Mouse (Mus musculus): ENCODE measurements around the gene Amt. TPM values are rescaled to one million over a fixed set of nuclear protein-coding genes. Genes with fewer than 3 reads are reported as not detected.
A peak's percentile ranks its signal among the peaks of the same experiment; 100 is the strongest.

Amt gene
- polyA plus RNA-seq, 1 experiment from 2014 or later: 13.5 TPM

GRCm38 (mm10) chr9:108344471-108344870 lies 47.8 kb downstream of the Amt start:
- H3K4me2 ChIP-seq (ENCODE audit: low read depth, low read length): no peak overlapping the region; the same call in none of the 2 replicates
- H3K27ac ChIP-seq (ENCODE audit: low read depth): peak overlapping the region; percentile 100
- TF ChIP-seq EP300 (IDR thresholded peaks at IDR 0.05; ENCODE audit: low read depth): peak; percentile 16; the same call in 1 of the 2 replicates
- no peak for TF ChIP-seq CTCF (IDR thresholded peaks at IDR 0.05; ENCODE audit: low read depth)
- H3K36me3 ChIP-seq (replicated peaks; ENCODE audit: insufficient read depth, low read length): peaks cover 17% of the 10 kb centered on the region
- H3K4me3 ChIP-seq (ENCODE audit: low read depth, low read length): no peak overlapping the region
- DNase-seq (no peak), ATAC-seq (no peak)
- H3K27me3 ChIP-seq (ENCODE audit: insufficient read depth, low read length): no peaks in the 10 kb centered on the region
- no peaks in the 10 kb centered on the region for H3K9me3 ChIP-seq (ENCODE audit: low read length)
- peaks cover 65% of the 10 kb centered on the region for H3K4me1 ChIP-seq (ENCODE audit: insufficient read depth)
- WGBS (ENCODE audit: insufficient replicate concordance): 75% methylated on average over 4 of the region's 4 CpGs
- H3K9ac ChIP-seq (replicated peaks): no peak overlapping the region

GRCm38 (mm10) chr9:108347024-108347423 lies 50.4 kb downstream of the Amt start:
- DNase-seq: no peak
- 3% methylated on average over 11 of the region's 11 CpGs for WGBS (ENCODE audit: insufficient replicate concordance)
- H3K9me3 ChIP-seq (ENCODE audit: low read length): no peaks in the 10 kb centered on the region
- peak overlapping the region; percentile 82 for H3K9ac ChIP-seq (replicated peaks)
- peaks cover 14% of the 10 kb centered on the region for H3K36me3 ChIP-seq (replicated peaks; ENCODE audit: insufficient read depth, low read length)
- peak overlapping the region; percentile 98 for H3K27ac ChIP-seq (ENCODE audit: low read depth)
- no peak for ATAC-seq
- peak overlapping the region; percentile 84 for H3K4me2 ChIP-seq (ENCODE audit: low read depth, low read length)
- H3K27me3 ChIP-seq (ENCODE audit: insufficient read depth, low read length): no peaks in the 10 kb centered on the region
- TF ChIP-seq EP300 (IDR thresholded peaks at IDR 0.05; ENCODE audit: low read depth) (no peak), CTCF (IDR thresholded peaks at IDR 0.05; ENCODE audit: low read depth) (no peak)
- H3K4me1 ChIP-seq (ENCODE audit: insufficient read depth): peaks cover 48% of the 10 kb centered on the region
- peak overlapping the region; percentile 81 for H3K4me3 ChIP-seq (ENCODE audit: low read depth, low read length)

DNA sequence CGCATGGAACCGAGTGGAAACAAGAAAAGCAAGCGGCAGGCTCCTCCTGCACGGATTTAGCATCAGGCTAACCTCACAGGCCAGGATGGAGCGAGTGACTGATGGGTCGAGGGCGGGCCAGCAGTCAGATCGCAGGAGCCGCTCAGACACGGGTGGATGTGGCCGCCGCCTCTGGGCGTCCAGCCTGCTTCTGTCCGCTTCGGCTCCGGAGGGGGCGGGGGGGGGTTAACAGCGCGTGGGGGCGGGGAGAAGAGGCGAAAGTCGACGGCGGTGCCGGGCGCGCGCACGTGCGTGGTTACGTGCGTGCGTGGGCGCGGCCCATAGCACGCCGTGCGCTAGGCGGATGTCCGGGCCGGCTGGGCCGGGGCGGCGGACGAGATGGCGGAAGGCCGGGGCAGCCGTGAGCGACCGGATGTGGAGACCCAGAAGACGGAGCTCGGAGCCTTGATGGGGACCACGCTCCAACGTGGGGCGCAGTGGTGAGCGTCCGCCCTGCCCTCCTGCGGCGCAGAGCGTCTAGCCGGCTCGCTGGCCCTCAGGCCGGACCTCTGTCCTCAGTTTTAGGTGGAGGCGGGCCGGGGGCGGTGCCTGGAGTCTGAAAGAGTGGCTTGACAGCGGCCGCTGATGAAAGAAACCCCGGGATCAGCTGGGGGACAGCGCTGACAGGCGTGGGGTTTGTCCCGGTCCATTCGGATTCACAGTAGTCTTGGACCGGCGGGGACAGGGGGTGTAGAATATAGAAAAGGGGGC lies 51.1 kb downstream of the Amt start, which contains the start of gene Usp4:
Gene Usp4 (plus strand): TSS at position 314 of the 750 bp plus-strand sequence.
- Histone ChIP-seq H3K4me1 (ENCODE audit: insufficient read depth) (peaks cover 41% of the 10 kb centered on the region), H3K4me3 (ENCODE audit: low read depth, low read length) (peak within 1 kb of the TSS; percentile 81), H3K27me3 (ENCODE audit: insufficient read depth, low read length) (no peaks in the 10 kb centered on the region), H3K4me2 (ENCODE audit: low read depth, low read length) (peak within 1 kb of the TSS; percentile 84), H3K9me3 (ENCODE audit: low read length) (no peaks in the 10 kb centered on the region), H3K36me3 (replicated peaks; ENCODE audit: insufficient read depth, low read length) (peaks cover 21% of the 10 kb centered on the region), H3K27ac (ENCODE audit: low read depth) (peak within 1 kb of the TSS; percentile 98), H3K9ac (replicated peaks) (peak within 1 kb of the TSS; percentile 82)
- DNase-seq (peak; percentile 94), ATAC-seq (peak; percentile 92)
- WGBS (ENCODE audit: insufficient replicate concordance): under 1% methylated on average over 72 of the region's 75 CpGs
- no peak for TF ChIP-seq EP300 (IDR thresholded peaks at IDR 0.05; ENCODE audit: low read depth)
- peak; percentile 16; the same call in 1 of the 2 replicates for TF ChIP-seq CTCF (IDR thresholded peaks at IDR 0.05; ENCODE audit: low read depth)

DNA sequence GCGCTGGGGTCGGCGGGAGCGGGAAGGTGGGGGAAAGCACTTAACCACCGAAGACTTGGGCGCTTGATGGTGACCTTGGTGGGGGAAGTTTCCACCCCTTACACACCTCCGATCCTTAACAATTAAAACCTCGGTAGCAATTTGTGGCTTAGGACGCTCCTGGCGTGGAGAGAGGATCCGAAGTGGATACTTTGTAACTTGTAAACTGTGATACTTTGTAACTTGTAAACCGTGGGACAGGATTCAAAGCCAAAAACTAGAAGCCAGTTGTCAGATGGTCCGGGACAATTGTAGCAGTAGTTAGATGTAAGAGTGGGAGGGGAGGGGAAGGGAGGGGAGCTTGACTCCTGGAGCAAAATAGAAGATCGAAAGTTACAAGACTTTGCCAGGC lies 51.6 kb downstream of the Amt start:
- TF ChIP-seq CTCF (IDR thresholded peaks at IDR 0.05; ENCODE audit: low read depth) (no peak), EP300 (IDR thresholded peaks at IDR 0.05; ENCODE audit: low read depth) (no peak)
- H3K36me3 ChIP-seq (replicated peaks; ENCODE audit: insufficient read depth, low read length): peaks cover 27% of the 10 kb centered on the region
- 3% methylated on average over 14 of the region's 14 CpGs for WGBS (ENCODE audit: insufficient replicate concordance)
- H3K4me3 ChIP-seq (ENCODE audit: low read depth, low read length): peak overlapping the region; percentile 81
- peak overlapping the region; percentile 84 for H3K4me2 ChIP-seq (ENCODE audit: low read depth, low read length)
- no peak for ATAC-seq
- peak overlapping the region; percentile 98 for H3K27ac ChIP-seq (ENCODE audit: low read depth)
- no peaks in the 10 kb centered on the region for H3K9me3 ChIP-seq (ENCODE audit: low read length)
- no peak for DNase-seq
- peak overlapping the region; percentile 82 for H3K9ac ChIP-seq (replicated peaks)
- H3K27me3 ChIP-seq (ENCODE audit: insufficient read depth, low read length): no peaks in the 10 kb centered on the region
- H3K4me1 ChIP-seq (ENCODE audit: insufficient read depth): peaks cover 35% of the 10 kb centered on the region

DNA sequence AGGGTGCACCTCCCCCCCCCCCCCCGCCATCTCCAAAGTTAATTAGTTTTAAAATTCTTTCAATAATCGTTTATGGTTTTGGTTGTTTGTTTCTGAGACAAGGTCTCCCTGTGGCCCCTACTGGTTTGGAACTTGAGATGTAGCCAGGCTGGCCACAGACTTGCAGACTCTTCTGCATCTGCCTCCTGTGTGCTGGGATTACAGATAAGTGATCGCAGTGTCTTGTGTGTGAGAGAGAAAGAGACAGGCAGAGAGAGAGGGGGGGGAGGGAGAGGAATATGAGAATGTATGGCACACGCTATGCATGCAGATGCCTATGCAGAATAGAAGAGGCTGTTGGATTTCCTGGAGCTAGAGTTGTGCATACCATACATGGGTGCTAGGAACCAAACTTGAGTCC lies 53.1 kb downstream of the Amt start:
- DNase-seq (no peak), ATAC-seq (no peak)
- Histone ChIP-seq H3K9me3 (ENCODE audit: low read length) (no peaks in the 10 kb centered on the region), H3K4me2 (ENCODE audit: low read depth, low read length) (peak overlapping the region; percentile 84), H3K9ac (replicated peaks) (no peak overlapping the region), H3K4me1 (ENCODE audit: insufficient read depth) (peaks cover 23% of the 10 kb centered on the region), H3K27me3 (ENCODE audit: insufficient read depth, low read length) (no peaks in the 10 kb centered on the region), H3K27ac (ENCODE audit: low read depth) (no peak overlapping the region), H3K36me3 (replicated peaks; ENCODE audit: insufficient read depth, low read length) (peaks cover 40% of the 10 kb centered on the region), H3K4me3 (ENCODE audit: low read depth, low read length) (no peak overlapping the region)
- TF ChIP-seq CTCF (IDR thresholded peaks at IDR 0.05; ENCODE audit: low read depth): no peak
- no peak for TF ChIP-seq EP300 (IDR thresholded peaks at IDR 0.05; ENCODE audit: low read depth)
- 72% methylated on average over 4 of the region's 4 CpGs for WGBS (ENCODE audit: insufficient replicate concordance)

Other genes with a start within 250 kb of the Amt start
- gene Gmppb, start 247.6 kb upstream of the Amt start, polyA plus RNA-seq (2015; fragmentation: Nextera tagmentation; extraction: Ambion mirVana): 12.2 and 12.6 TPM in 2 replicates
- 0.59 and 0.86 TPM in 2 replicates for gene Amigo3, start 243.7 kb upstream of the Amt start, polyA plus RNA-seq (2015; fragmentation: Nextera tagmentation; extraction: Ambion mirVana)
- gene Mst1, start 216.4 kb upstream of the Amt start, polyA plus RNA-seq (2015; fragmentation: Nextera tagmentation; extraction: Ambion mirVana): 81.4 and 93.0 TPM in 2 replicates
- 45.2 and 50.1 TPM in 2 replicates for gene Rnf123, start 213.5 kb upstream of the Amt start, polyA plus RNA-seq (2015; fragmentation: Nextera tagmentation; extraction: Ambion mirVana)
- gene Apeh, start 202.2 kb upstream of the Amt start, polyA plus RNA-seq (2015; fragmentation: Nextera tagmentation; extraction: Ambion mirVana): 67.7 and 75.2 TPM in 2 replicates
- gene Bsn, start 106.5 kb upstream of the Amt start, polyA plus RNA-seq (2015; fragmentation: Nextera tagmentation; extraction: Ambion mirVana): 0.58 and 0.59 TPM in 2 replicates
- gene Dag1, start 32.9 kb upstream of the Amt start, polyA plus RNA-seq (2015; fragmentation: Nextera tagmentation; extraction: Ambion mirVana): 20.0 and 20.8 TPM in 2 replicates
- gene Nicn1, start 6.4 kb upstream of the Amt start, polyA plus RNA-seq (2015; fragmentation: Nextera tagmentation; extraction: Ambion mirVana): 7.7 and 9.5 TPM in 2 replicates
- gene Rhoa, start 9.3 kb downstream of the Amt start, polyA plus RNA-seq (2015; fragmentation: Nextera tagmentation; extraction: Ambion mirVana): 163 and 165 TPM in 2 replicates
- 14.8 and 16.3 TPM in 2 replicates for gene Tcta, start 9.3 kb downstream of the Amt start, polyA plus RNA-seq (2015; fragmentation: Nextera tagmentation; extraction: Ambion mirVana)
- 3,657 and 3,917 TPM in 2 replicates for gene Gpx1, start 42.0 kb downstream of the Amt start, polyA plus RNA-seq (2015; fragmentation: Nextera tagmentation; extraction: Ambion mirVana)
- 35.9 and 38.2 TPM in 2 replicates for gene Usp4, start 51.0 kb downstream of the Amt start, polyA plus RNA-seq (2015; fragmentation: Nextera tagmentation; extraction: Ambion mirVana)
- gene 1700102P08Rik, start 96.0 kb downstream of the Amt start, polyA plus RNA-seq (2015; fragmentation: Nextera tagmentation; extraction: Ambion mirVana): 0.14 and 0.22 TPM in 2 replicates
- gene Ccdc36, start 131.6 kb downstream of the Amt start, polyA plus RNA-seq (2015; fragmentation: Nextera tagmentation; extraction: Ambion mirVana): 0.08 TPM in 1 of 2 replicates, not detected in the other
- gene BC048562, start 139.6 kb downstream of the Amt start, polyA plus RNA-seq (2015; fragmentation: Nextera tagmentation; extraction: Ambion mirVana): not detected in 2 replicates
- 16.1 and 19.3 TPM in 2 replicates for gene Ccdc71, start 163.7 kb downstream of the Amt start, polyA plus RNA-seq (2015; fragmentation: Nextera tagmentation; extraction: Ambion mirVana)
- gene Klhdc8b, start 164.7 kb downstream of the Amt start, polyA plus RNA-seq (2015; fragmentation: Nextera tagmentation; extraction: Ambion mirVana): 8.5 and 9.1 TPM in 2 replicates
- gene Lamb2, start 182.9 kb downstream of the Amt start, polyA plus RNA-seq (2015; fragmentation: Nextera tagmentation; extraction: Ambion mirVana): 2.7 and 3.9 TPM in 2 replicates
- 13.8 and 17.0 TPM in 2 replicates for gene Usp19, start 193.7 kb downstream of the Amt start, polyA plus RNA-seq (2015; fragmentation: Nextera tagmentation; extraction: Ambion mirVana)
- 33.0 and 33.3 TPM in 2 replicates for gene Qars, start 210.9 kb downstream of the Amt start, polyA plus RNA-seq (2015; fragmentation: Nextera tagmentation; extraction: Ambion mirVana)
- 26.2 and 27.1 TPM in 2 replicates for gene Qrich1, start 220.0 kb downstream of the Amt start, polyA plus RNA-seq (2015; fragmentation: Nextera tagmentation; extraction: Ambion mirVana)